Mouse (Mus musculus) forebrain, embryonic 14.5 days (tissue): ENCODE measurements at regions not wholly inside any gene's neighbourhood (a gene's known extent, or its start where the extent isn't known, plus 50 kb on each side); places are given as distances from the start of the nearest gene placed in this dataset.

ENCODE experiments used
- ATAC-seq: fragments of 200-750 bp; cut with Nextera tagmentation; 2 replicates; pipeline ENCODE4 v1.8.0; 2017; ENCODE audit warnings: mild to moderate bottlenecking, moderate library complexity
- DNase-seq: peaks from one replicate; pipeline ENCODE4 v3.0.0-alpha.2; 2015; ENCODE audit warnings: low spot score
- H3K27ac ChIP-seq: fragments of 300-500 bp; sonication (generic); 2 replicates; pipeline ENCODE4 v1.5.1; 2014; ENCODE audit warnings: low read depth, mild to moderate bottlenecking, control low read depth, low read length, moderate library complexity
- H3K27me3 ChIP-seq: fragments of 300-500 bp; sonication (generic); replicated peaks from 2 replicates; pipeline ENCODE4 v1.6.1; 2014; ENCODE audit warnings: low read length, control low read depth, mixed read lengths; ENCODE audit not compliant: control insufficient read depth, insufficient read depth
- H3K36me3 ChIP-seq: fragments of 300-500 bp; sonication (generic); 2 replicates; pipeline ENCODE4 v1.6.1; 2014; ENCODE audit warnings: low read length, control low read depth; ENCODE audit not compliant: control insufficient read depth, insufficient read depth
- H3K4me1 ChIP-seq: fragments of 300-500 bp; sonication (generic); 2 replicates; pipeline ENCODE4 v1.6.1; 2014; ENCODE audit warnings: antibody characterized with exemption, low read length, control low read depth; ENCODE audit not compliant: control insufficient read depth, insufficient read depth
- H3K4me2 ChIP-seq: fragments of 300-500 bp; sonication (generic); 2 replicates; pipeline ENCODE4 v1.6.1; 2014; ENCODE audit warnings: mild to moderate bottlenecking, control low read depth, low read length
- H3K4me3 ChIP-seq: fragments of 300-500 bp; sonication (generic); 2 replicates; pipeline ENCODE4 v1.5.1; 2014; ENCODE audit warnings: low read depth, low read length, control low read depth
- H3K9ac ChIP-seq: fragments of 300-500 bp; sonication (generic); 2 replicates; pipeline ENCODE4 v1.6.1; 2014; ENCODE audit warnings: mild to moderate bottlenecking, low read length, control low read depth, moderate library complexity
- H3K9me3 ChIP-seq: fragments of 300-500 bp; sonication (generic); replicated peaks from 2 replicates; pipeline ENCODE4 v1.6.1; 2016; ENCODE audit warnings: low read length, control low read depth, mixed read lengths; ENCODE audit not compliant: control insufficient read depth
- WGBS: fragments of 180-500 bp; shearing (Covaris S2); extraction: QIAGEN DNeasy Blood & Tissue Kit; methylation state at CpG from one replicate; pipeline ENCODE4 v1.1.7; 2014; 5-methylcytosine and 5-hydroxymethylcytosine counted together

GRCm38 (mm10) chr11:117598170-117598583, 55.9 kb upstream of the Tnrc6c start:
- Histone ChIP-seq H3K4me3 (no peak overlapping the region), H3K27me3 (0 out of 2 replicates have a peak, but pooled peaks cover 4% of the 10 kb centered on the region), H3K9me3 (no peaks in the 10 kb centered on the region), H3K36me3 (no peaks in the 10 kb centered on the region), H3K9ac (no peak overlapping the region; the same call in 1 of the 2 replicates), H3K4me2 (peak overlapping the region; percentile 33; the same call in 1 of the 2 replicates), H3K4me1 (peaks cover 27% of the 10 kb centered on the region), H3K27ac (peak overlapping the region; percentile 68; the same call in 1 of the 2 replicates)
- WGBS: under 1% methylated on average over 6 of the region's 6 CpGs
- peak; percentile 84 for ATAC-seq
- DNase-seq: peak; percentile 91

GRCm38 (mm10) chr11:117598610-117599009, 55.5 kb upstream of the Tnrc6c start:
- ATAC-seq (peak; percentile 13; the same call in 1 of the 2 replicates), DNase-seq (no peak)
- Histone ChIP-seq H3K36me3 (no peaks in the 10 kb centered on the region), H3K4me1 (peaks cover 27% of the 10 kb centered on the region), H3K27ac (0 out of 2 replicates have a peak overlapping the region, but pooled peaks have one; percentile 68), H3K4me2 (peak overlapping the region; percentile 33), H3K9me3 (no peaks in the 10 kb centered on the region), H3K27me3 (0 out of 2 replicates have a peak, but pooled peaks cover 4% of the 10 kb centered on the region), H3K4me3 (no peak overlapping the region), H3K9ac (peak overlapping the region; percentile 29; the same call in 1 of the 2 replicates)
- WGBS: 4% methylated on average over 9 of the region's 9 CpGs

GRCm38 (mm10) chr11:117599049-117599787, 54.9 kb upstream of the Tnrc6c start:
- H3K9ac ChIP-seq: peak overlapping the region; percentile 29; the same call in 1 of the 2 replicates
- H3K36me3 ChIP-seq: no peaks in the 10 kb centered on the region
- 0 out of 2 replicates have a peak overlapping the region, but pooled peaks have one; percentile 44 for H3K27ac ChIP-seq
- 0 out of 2 replicates have a peak, but pooled peaks cover 4% of the 10 kb centered on the region for H3K27me3 ChIP-seq
- peak overlapping the region; percentile 33 for H3K4me2 ChIP-seq
- H3K4me1 ChIP-seq: peaks cover 30% of the 10 kb centered on the region
- WGBS: 12% methylated on average over 16 of the region's 16 CpGs
- H3K9me3 ChIP-seq: no peaks in the 10 kb centered on the region
- ATAC-seq (no peak), DNase-seq (no peak)
- H3K4me3 ChIP-seq: no peak overlapping the region

- no peak overlapping the region for H3K4me3 ChIP-seq
- DNase-seq: no peak
- no peaks in the 10 kb centered on the region for H3K36me3 ChIP-seq
- peak overlapping the region; percentile 29; the same call in 1 of the 2 replicates for H3K9ac ChIP-seq
- no peaks in the 10 kb centered on the region for H3K9me3 ChIP-seq
- 8% methylated on average over 14 of the region's 14 CpGs for WGBS
- H3K4me1 ChIP-seq: peaks cover 30% of the 10 kb centered on the region
- peak overlapping the region; percentile 12; the same call in 1 of the 2 replicates for H3K4me2 ChIP-seq
- ATAC-seq: no peak
- 0 out of 2 replicates have a peak, but pooled peaks cover 4% of the 10 kb centered on the region for H3K27me3 ChIP-seq
- H3K27ac ChIP-seq: no peak overlapping the region
Measured at GRCm38 (mm10) chr11:117599788-117600263, 54.3 kb upstream of the Tnrc6c start.

GRCm38 (mm10) chr11:117601147-117601546, 52.9 kb upstream of the Tnrc6c start:
- DNase-seq: no peak
- no peak for ATAC-seq

GRCm38 (mm10) chr11:117604019-117604418, 50.1 kb upstream of the Tnrc6c start:
- ATAC-seq: no peak
- Histone ChIP-seq H3K36me3 (no peaks in the 10 kb centered on the region), H3K4me3 (no peak overlapping the region), H3K4me1 (peaks cover 28% of the 10 kb centered on the region), H3K9me3 (no peaks in the 10 kb centered on the region), H3K27me3 (0 out of 2 replicates have a peak, but pooled peaks cover under 1% of the 10 kb centered on the region), H3K4me2 (no peak overlapping the region), H3K9ac (no peak overlapping the region), H3K27ac (no peak overlapping the region)
- WGBS: 0% methylated on average over 2 of the region's 2 CpGs
- DNase-seq: no peak

More at GRCm38 (mm10) chr11:117601147-117601546, 52.9 kb upstream of the Tnrc6c start:
- Histone ChIP-seq H3K27me3 (0 out of 2 replicates have a peak, but pooled peaks cover 4% of the 10 kb centered on the region), H3K27ac (no peak overlapping the region), H3K4me1 (peaks cover 32% of the 10 kb centered on the region), H3K4me2 (no peak overlapping the region), H3K4me3 (no peak overlapping the region), H3K9me3 (no peaks in the 10 kb centered on the region), H3K36me3 (no peaks in the 10 kb centered on the region), H3K9ac (no peak overlapping the region)
- WGBS: 38% methylated on average over 5 of the region's 5 CpGs
